Mouse (Mus musculus) C2C12 (cell line): Measurements from ENCODE around the gene Brca1. TPM values are rescaled to one million over a fixed set of nuclear protein-coding genes. Genes with fewer than 3 reads are reported as not detected.

Source experiments
- H3K27me3 ChIP-seq: one replicate; pipeline ENCODE4 v1.6.1; 2011; ENCODE audit not compliant: control insufficient read depth, insufficient read depth, insufficient read length
- H3K36me3 ChIP-seq: one replicate; pipeline ENCODE4 v1.6.1; 2011; ENCODE audit not compliant: control insufficient read depth, insufficient read depth
- H3K4me3 ChIP-seq: one replicate; pipeline ENCODE4 v1.5.1; 2011; ENCODE audit warnings: mild to moderate bottlenecking, control low read depth; ENCODE audit not compliant: poor library complexity, insufficient read depth, severe bottlenecking
- H3K79me2 ChIP-seq: one replicate; pipeline ENCODE4 v1.6.1; 2011; ENCODE audit not compliant: control insufficient read depth, insufficient read depth
- H3K79me3 ChIP-seq: one replicate; pipeline ENCODE4 v1.6.1; 2011; ENCODE audit warnings: low read depth, control low read depth
- H3ac ChIP-seq: one replicate; pipeline ENCODE3; 2011; ENCODE audit warnings: low read depth; ENCODE audit not compliant: control insufficient read depth, insufficient read length
- CEBPB ChIP-seq: IDR thresholded peaks from one replicate; pipeline ENCODE4 v1.6.1; 2011; ENCODE audit warnings: low read depth, mild to moderate bottlenecking, control low read depth, moderate library complexity
- CTCF ChIP-seq: IDR thresholded peaks from one replicate; pipeline ENCODE4 v1.5.1; 2011; ENCODE audit not compliant: control insufficient read depth, insufficient read depth, insufficient read length
- FOSL1 ChIP-seq: IDR thresholded peaks from one replicate; pipeline ENCODE4 v1.8.0; 2011; ENCODE audit warnings: mild to moderate bottlenecking, low read length; ENCODE audit not compliant: poor library complexity, insufficient read depth, severe bottlenecking
- MAX ChIP-seq: IDR thresholded peaks from one replicate; pipeline ENCODE4 v1.6.1; 2011; ENCODE audit warnings: mild to moderate bottlenecking, control low read depth
- MYOD1 ChIP-seq: IDR thresholded peaks from one replicate; pipeline ENCODE4 v1.6.1; 2011; ENCODE audit warnings: low read depth; ENCODE audit not compliant: control insufficient read depth, insufficient read length
- MYOG ChIP-seq: IDR thresholded peaks from one replicate; pipeline ENCODE4 v1.6.1; 2011; ENCODE audit not compliant: control insufficient read depth, insufficient read length; ENCODE audit errors: extremely low read depth
- USF1 ChIP-seq: IDR thresholded peaks from one replicate; pipeline ENCODE4 v1.6.1; 2011; ENCODE audit warnings: low read depth, mild to moderate bottlenecking, control low read depth, moderate library complexity
- polyA plus RNA-seq: library from polyadenylated mRNA; unstranded; fragments of >200 nt; fragmentation: generic; extraction: Trizol; gene quantifications from one replicate; pipeline ENCODE4 v1.2.1, GENCODE M21; 2012; ENCODE audit warnings: missing spikeins

Gene Brca1
- polyA plus RNA-seq, 1 experiment, result 5.2 TPM

DNA sequence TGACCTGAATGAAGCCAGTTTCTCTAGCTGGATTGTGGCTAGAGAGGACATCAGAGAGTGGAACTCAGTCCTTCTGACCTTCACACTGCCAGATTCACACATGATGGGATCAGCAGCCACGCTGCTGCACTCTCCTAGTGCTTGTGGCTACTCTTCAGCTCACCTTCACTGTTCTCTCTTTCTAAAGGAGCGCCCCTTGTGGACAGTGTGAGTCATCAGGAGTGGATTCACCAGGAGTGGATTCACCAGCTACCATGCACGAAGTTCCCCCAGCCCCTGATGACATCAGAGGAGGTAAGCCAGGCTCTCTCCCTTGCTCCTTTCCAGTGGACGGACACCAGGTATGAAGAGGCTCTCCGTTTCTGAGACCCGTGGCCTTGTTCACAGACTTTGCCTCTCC lies 24.4 kb upstream of the Brca1 start:
- peaks cover 80% of the 10 kb centered on the region for H3K36me3 ChIP-seq
- no peaks in the 10 kb centered on the region for H3K27me3 ChIP-seq
- no peaks in the 10 kb centered on the region for H3K79me2 ChIP-seq
- H3K79me3 ChIP-seq, result no peaks in the 10 kb centered on the region
- H3ac ChIP-seq, result no peak overlapping the region
- TF ChIP-seq MYOD1 (no peak), MAX (no peak), MYOG (no peak), FOSL1 (no peak), USF1 (no peak), CEBPB (no peak), CTCF (no peak)
- no peak overlapping the region for H3K4me3 ChIP-seq

DNA sequence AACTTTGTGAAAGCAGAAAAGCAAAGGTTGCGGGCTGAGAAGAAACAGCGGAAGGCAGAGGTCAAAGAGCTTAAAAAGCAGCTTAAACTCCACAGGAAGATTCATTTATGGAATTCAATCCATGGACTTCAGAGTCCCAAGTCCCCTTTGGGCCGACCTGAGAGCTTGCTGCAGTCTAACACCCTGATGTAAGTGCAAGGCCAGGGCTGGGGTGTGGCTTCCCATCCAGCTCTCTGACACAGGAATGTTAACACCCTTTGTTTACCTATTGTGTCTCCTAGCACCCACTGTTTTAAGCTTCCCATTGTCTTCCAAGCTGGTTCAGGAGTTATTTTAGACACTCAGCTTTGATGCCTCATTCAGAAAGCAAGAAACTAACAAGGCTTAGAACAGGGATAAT lies 16.7 kb upstream of the Brca1 start:
- Histone ChIP-seq H3K27me3 (no peaks in the 10 kb centered on the region), H3K36me3 (peaks cover 90% of the 10 kb centered on the region), H3K79me2 (no peaks in the 10 kb centered on the region), H3K4me3 (no peak overlapping the region), H3ac (no peak overlapping the region), H3K79me3 (no peaks in the 10 kb centered on the region)
- TF ChIP-seq MAX (no peak), USF1 (no peak), MYOG (no peak), FOSL1 (no peak), CEBPB (no peak), MYOD1 (no peak), CTCF (no peak)

DNA sequence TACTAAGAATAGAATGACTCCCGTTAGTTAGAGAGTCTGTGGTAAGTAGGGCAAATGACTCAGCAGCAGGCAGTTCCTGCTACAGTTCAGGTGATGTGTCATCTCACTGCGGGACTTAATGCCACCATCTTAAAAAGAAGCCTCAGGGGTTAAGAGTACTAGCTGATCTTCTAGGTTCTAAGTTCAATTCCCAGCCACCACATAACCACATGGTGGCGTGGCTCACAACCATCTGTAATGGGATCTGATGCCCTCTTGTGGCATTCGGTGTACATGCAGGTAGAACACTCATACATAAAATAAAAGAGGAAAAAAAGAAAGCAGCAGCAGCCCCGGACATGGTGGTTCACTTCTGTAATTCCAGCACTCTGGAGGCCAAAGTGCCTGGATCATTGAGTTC lies 10.6 kb upstream of the Brca1 start:
- H3K4me3 ChIP-seq, result no peak overlapping the region
- H3K36me3 ChIP-seq, result peaks cover 46% of the 10 kb centered on the region
- TF ChIP-seq FOSL1, result no peak
- TF ChIP-seq CEBPB, result no peak
- TF ChIP-seq CTCF, result peak; percentile 40
- TF ChIP-seq MYOD1, result no peak
- TF ChIP-seq USF1, result no peak
- no peak for TF ChIP-seq MYOG
- peak; percentile 88 for TF ChIP-seq MAX
- H3K27me3 ChIP-seq, result no peaks in the 10 kb centered on the region
- no peaks in the 10 kb centered on the region for H3K79me2 ChIP-seq
- H3ac ChIP-seq, result no peak overlapping the region
- H3K79me3 ChIP-seq, result no peaks in the 10 kb centered on the region

DNA sequence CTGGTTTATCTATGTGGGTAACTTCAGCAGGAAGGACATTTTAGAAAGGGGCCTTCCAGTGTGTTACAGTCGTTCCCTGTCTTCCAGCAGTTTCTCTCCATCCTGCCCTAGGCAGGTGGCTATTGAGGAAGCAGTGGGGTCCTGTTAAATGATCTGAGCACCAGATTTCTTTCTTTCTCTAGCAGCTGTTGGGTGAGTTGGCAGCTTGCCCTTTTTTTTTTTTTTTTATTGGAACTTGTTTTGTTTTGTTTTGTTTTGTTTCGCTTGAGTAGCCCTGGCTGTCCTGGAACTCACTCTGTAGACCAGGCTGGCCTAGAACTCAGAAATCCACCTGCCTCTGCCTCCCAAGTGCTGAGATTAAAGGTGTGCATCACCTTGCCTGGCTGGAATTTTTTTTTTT lies 5.2 kb upstream of the Brca1 start:
- peaks cover 3% of the 10 kb centered on the region for H3K79me3 ChIP-seq
- H3K79me2 ChIP-seq, result peaks cover 22% of the 10 kb centered on the region
- no peak overlapping the region for H3K4me3 ChIP-seq
- H3K27me3 ChIP-seq, result no peaks in the 10 kb centered on the region
- peaks cover 15% of the 10 kb centered on the region for H3K36me3 ChIP-seq
- H3ac ChIP-seq, result no peak overlapping the region
- TF ChIP-seq MYOD1 (no peak), CEBPB (no peak), USF1 (no peak), MYOG (no peak), MAX (no peak), CTCF (no peak), FOSL1 (no peak)

DNA sequence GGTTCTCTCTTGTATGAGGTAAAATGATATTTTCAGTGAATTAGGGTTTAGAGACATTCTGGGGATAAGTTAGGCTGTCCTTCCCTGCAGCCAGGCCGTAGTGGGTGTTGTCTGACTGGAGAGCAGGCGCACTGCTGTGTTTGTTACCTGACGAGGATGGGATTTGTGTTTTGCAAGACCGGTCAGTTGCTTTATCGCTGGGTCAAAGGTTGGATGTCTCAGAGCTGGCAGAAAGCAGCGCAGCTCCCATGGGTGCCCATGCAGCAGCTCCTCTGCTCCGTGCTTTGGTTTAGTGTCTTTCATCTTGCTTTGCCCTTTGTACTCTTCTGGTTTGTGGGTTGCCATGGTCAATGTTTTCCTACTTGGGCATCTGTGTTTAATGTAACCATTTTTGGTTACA lies 4.8 kb upstream of the Brca1 start:
- no peak for TF ChIP-seq USF1
- Histone ChIP-seq H3K79me3 (peaks cover 3% of the 10 kb centered on the region), H3K36me3 (peaks cover 15% of the 10 kb centered on the region), H3ac (no peak overlapping the region), H3K4me3 (no peak overlapping the region), H3K79me2 (peaks cover 24% of the 10 kb centered on the region), H3K27me3 (no peaks in the 10 kb centered on the region)

DNA sequence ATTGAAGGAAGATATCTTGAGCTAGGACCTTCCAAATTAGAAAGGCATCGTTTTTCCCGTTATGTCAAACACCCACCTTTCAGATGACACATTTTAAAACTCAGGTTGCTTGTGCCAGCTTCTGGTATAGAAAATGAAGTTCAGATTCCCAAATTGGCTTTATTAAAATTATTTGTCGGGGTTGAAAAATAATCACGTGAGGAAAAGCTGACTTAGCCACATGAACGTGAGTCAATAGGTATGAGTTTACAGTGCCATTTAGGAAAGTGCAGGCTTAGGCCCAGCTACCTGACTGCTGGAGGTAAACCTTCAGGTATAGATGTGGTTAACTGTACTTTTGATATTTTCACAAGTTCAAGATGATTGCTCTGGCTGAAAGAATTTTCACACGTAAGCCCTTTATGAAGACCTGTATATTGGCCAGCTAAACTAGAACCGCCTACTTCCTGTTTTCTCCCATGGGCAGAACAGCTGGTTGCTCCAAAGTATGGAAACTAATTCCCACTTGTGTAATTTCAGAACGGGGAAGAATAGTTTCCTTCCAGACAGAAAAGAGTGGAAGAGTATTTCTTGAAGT lies 1.7 kb upstream of the Brca1 start:
- H3K4me3 ChIP-seq, result peak overlapping the region; percentile 70
- peaks cover 55% of the 10 kb centered on the region for H3K79me2 ChIP-seq
- peaks cover 18% of the 10 kb centered on the region for H3K36me3 ChIP-seq
- TF ChIP-seq CTCF (no peak), USF1 (peak; percentile 41), MYOG (no peak)
- H3K79me3 ChIP-seq, result peaks cover 25% of the 10 kb centered on the region
- H3ac ChIP-seq, result peak overlapping the region; percentile 63
- H3K27me3 ChIP-seq, result no peaks in the 10 kb centered on the region
